Mouse (Mus musculus) CH12.LX (cell line): ENCODE measurements around the gene Kcng3. TPM values are rescaled to one million over a fixed set of nuclear protein-coding genes. Genes with fewer than 3 reads are reported as not detected.

Experiments used
- DNase-seq: peaks from one replicate; pipeline ENCODE4 v3.0.0-alpha.2; 2013; ENCODE audit errors: extremely low read depth
- H3K27ac ChIP-seq: 2 replicates; pipeline ENCODE4 v1.5.1; 2012; ENCODE audit warnings: low read depth, mild to moderate bottlenecking, control low read depth, moderate library complexity; ENCODE audit not compliant: insufficient read depth
- H3K27me3 ChIP-seq: replicated peaks from 2 replicates; pipeline ENCODE3; 2012; ENCODE audit warnings: inconsistent platforms
- H3K36me3 ChIP-seq, 2 experiments: replicated peaks in 1 of 2; 2 replicates each; pipeline versions ENCODE3 to v1.6.1; 2012; ENCODE audit warnings: inconsistent platforms in 1 of 2, low read length in 1 of 2, mild to moderate bottlenecking in 1 of 2, mixed read lengths in 1 of 2, moderate library complexity in 1 of 2; ENCODE audit not compliant: control insufficient read depth in 1 of 2, insufficient read depth in 1 of 2
- H3K4me1 ChIP-seq, 2 experiments: 2 replicates each; pipeline ENCODE4 v1.6.1; 2012; ENCODE audit warnings: inconsistent platforms in 1 of 2, moderate library complexity in 1 of 2; ENCODE audit not compliant: insufficient read depth in 2 of 2, control insufficient read depth in 1 of 2
- H3K4me2 ChIP-seq: 2 replicates; pipeline ENCODE4 v1.6.1; 2012; ENCODE audit warnings: low read depth, mild to moderate bottlenecking, control low read depth; ENCODE audit not compliant: poor library complexity, insufficient read depth, severe bottlenecking
- H3K4me3 ChIP-seq, 3 experiments: fragments of 150-350 bp in 1 of 3; sonication (generic) in 1 of 3; replicated peaks in 1 of 3; 2 replicates each; pipeline versions ENCODE3 to v1.5.1; 2011 to 2012; ENCODE audit warnings: low read depth in 2 of 3, low read length in 2 of 3, mild to moderate bottlenecking in 2 of 3, moderate library complexity in 2 of 3, control low read depth in 1 of 3, improper control_type of control experiment in 1 of 3, inconsistent platforms in 1 of 3, mixed read lengths in 1 of 3; ENCODE audit not compliant: poor library complexity in 1 of 3
- H3K79me2 ChIP-seq: replicated peaks from 2 replicates; pipeline ENCODE4 v1.6.1; 2012; ENCODE audit warnings: mild to moderate bottlenecking, moderate library complexity; ENCODE audit not compliant: control insufficient read depth, poor library complexity, insufficient read depth, severe bottlenecking; ENCODE audit errors: extremely low read depth
- H3K9ac ChIP-seq: 2 replicates; pipeline ENCODE4 v1.6.1; 2012; ENCODE audit warnings: low read depth, mild to moderate bottlenecking, control low read depth, moderate library complexity; ENCODE audit not compliant: insufficient read depth
- H3K9me3 ChIP-seq: replicated peaks from 2 replicates; pipeline ENCODE3; 2012; ENCODE audit warnings: low read length, inconsistent platforms, mixed read lengths
- BHLHE40 ChIP-seq: IDR thresholded peaks from 2 replicates; pipeline ENCODE4 v1.6.1; 2011; ENCODE audit warnings: mild to moderate bottlenecking, low read depth, low read length, improper control_type of control experiment
- CHD1 ChIP-seq: IDR thresholded peaks from 2 replicates; pipeline ENCODE4 v1.6.1; 2012; ENCODE audit warnings: low read depth, low read length, improper control_type of control experiment, inconsistent platforms
- CTCF ChIP-seq, 2 experiments: IDR thresholded peaks in 1 of 2; conservative IDR thresholded peaks in 1 of 2; 2 replicates each; pipeline ENCODE4 v1.5.1; 2011 to 2012; ENCODE audit warnings: low read depth in 2 of 2, low read length in 2 of 2, improper control_type of control experiment in 1 of 2, inconsistent platforms in 1 of 2, mild to moderate bottlenecking in 1 of 2, moderate library complexity in 1 of 2
- E2F4 ChIP-seq: IDR thresholded peaks from 2 replicates; pipeline ENCODE4 v1.6.1; 2011; ENCODE audit warnings: low read depth, low read length, improper control_type of control experiment; ENCODE audit not compliant: insufficient replicate concordance
- ETS1 ChIP-seq: conservative IDR thresholded peaks from 2 replicates; pipeline ENCODE4 v1.6.1; 2012; ENCODE audit warnings: low read depth, mild to moderate bottlenecking, inconsistent platforms, low read length, improper control_type of control experiment, moderate library complexity
- GABPA ChIP-seq: IDR thresholded peaks from 2 replicates; pipeline ENCODE4 v1.6.1; 2012; ENCODE audit warnings: low read depth, low read length, improper control_type of control experiment, inconsistent platforms; ENCODE audit not compliant: insufficient replicate concordance
- HCFC1 ChIP-seq: IDR thresholded peaks from 2 replicates; pipeline ENCODE4 v1.6.1; 2012; ENCODE audit warnings: low read depth, mild to moderate bottlenecking, inconsistent platforms, low read length, improper control_type of control experiment
- KAT2A ChIP-seq: IDR thresholded peaks from 2 replicates; pipeline ENCODE4 v1.6.1; 2012; ENCODE audit warnings: low read length, improper control_type of control experiment, inconsistent platforms; ENCODE audit not compliant: insufficient replicate concordance
- MAFK ChIP-seq: IDR thresholded peaks from 2 replicates; pipeline ENCODE4 v1.6.1; 2011; ENCODE audit warnings: low read length, improper control_type of control experiment; ENCODE audit not compliant: insufficient replicate concordance
- NRF1 ChIP-seq: IDR thresholded peaks from 2 replicates; pipeline ENCODE4 v1.6.1; 2014; ENCODE audit warnings: low read depth, mild to moderate bottlenecking, inconsistent platforms, low read length, improper control_type of control experiment, moderate library complexity
- PAX5 ChIP-seq: IDR thresholded peaks from 2 replicates; pipeline ENCODE4 v1.6.1; 2012; ENCODE audit warnings: low read length, inconsistent platforms, mixed read lengths
- RAD21 ChIP-seq: IDR thresholded peaks from 2 replicates; pipeline ENCODE4 v1.6.1; 2011; ENCODE audit warnings: low read depth, mild to moderate bottlenecking, low read length, improper control_type of control experiment, moderate library complexity
- SIN3A ChIP-seq: IDR thresholded peaks from 2 replicates; pipeline ENCODE4 v1.6.1; 2012; ENCODE audit warnings: low read length, improper control_type of control experiment, inconsistent platforms
- SMC3 ChIP-seq: IDR thresholded peaks from 2 replicates; pipeline ENCODE4 v1.6.1; 2011; ENCODE audit warnings: low read depth, low read length, improper control_type of control experiment
- TBP ChIP-seq: conservative IDR thresholded peaks from 2 replicates; pipeline ENCODE4 v1.6.1; 2011; ENCODE audit warnings: low read depth, low read length, improper control_type of control experiment
- TCF12 ChIP-seq: IDR thresholded peaks from 2 replicates; pipeline ENCODE4 v1.6.1; 2014; ENCODE audit warnings: low read depth, mild to moderate bottlenecking, inconsistent platforms, low read length, improper control_type of control experiment
- ZC3H11A ChIP-seq: IDR thresholded peaks from 2 replicates; pipeline ENCODE4 v1.6.1; 2012; ENCODE audit warnings: low read depth, mild to moderate bottlenecking, inconsistent platforms, low read length, improper control_type of control experiment
- ZNF384 ChIP-seq: IDR thresholded peaks from 2 replicates; pipeline ENCODE4 v1.6.1; 2012; ENCODE audit warnings: low read depth, low read length, improper control_type of control experiment, inconsistent platforms
- dilution Hi-C: fragments of 300-500 bp; cut with MboI; formaldehyde crosslinking; loops from 2 replicates; pipeline ENCODE4 v1.14.3; 2020; ENCODE audit warnings: low sequenced_read_pairs; ENCODE audit not compliant: extremely low pct_unique_long_range_greater_than_20kb, extremely low pct_ligation_motif_present
- in situ Hi-C: fragments of 300-500 bp; cut with MboI; formaldehyde crosslinking; loops from 3 replicates; pipeline ENCODE4 v1.14.3; 2019; ENCODE audit warnings: low sequenced_read_pairs, low pct_ligation_motif_present, low pct_unique_long_range_greater_than_20kb, mixed read lengths
- polyA plus RNA-seq: library from polyadenylated mRNA; unstranded; fragments of >175 nt; gene quantifications from 2 replicates; pipeline ENCODE4 v1.2.1, GENCODE M21; 2012; ENCODE audit warnings: low read depth; ENCODE audit not compliant: insufficient read length
- total RNA-seq, 2 experiments: library from RNA; depleted of rRNA; stranded (reverse); fragments of 300-350 nt in 1 of 2; fragments of >200 nt in 1 of 2; gene quantifications; 2 replicates each; pipeline ENCODE4 v1.2.3; 2012 to 2014

The Kcng3 gene
- total and polyA plus RNA-seq, 3 experiments = not detected

DNA sequence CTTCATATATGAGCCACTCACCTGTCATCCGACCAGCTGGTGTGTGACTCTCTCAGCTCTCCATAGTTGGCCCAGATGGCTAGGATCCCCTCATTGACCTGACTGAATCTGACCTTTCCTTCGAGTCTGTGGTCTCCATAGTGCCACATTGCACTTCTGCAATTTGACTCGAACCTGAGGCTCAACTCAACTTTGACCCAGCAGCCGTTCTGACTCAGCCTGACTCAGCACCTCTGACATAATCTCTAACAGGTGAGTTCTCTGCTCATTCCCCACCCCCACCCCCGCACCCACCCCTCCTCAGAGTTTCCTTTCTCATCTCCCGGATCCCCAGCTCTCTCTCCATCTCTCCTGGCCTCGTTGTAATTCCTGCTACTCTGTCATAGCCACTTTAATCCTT lies 4.7 kb upstream of the Kcng3 start:
- H3K9me3 ChIP-seq = peaks cover 11% of the 10 kb centered on the region
- TF ChIP-seq ZNF384 = no peak
- TF ChIP-seq TCF12 = no peak
- TF ChIP-seq ZC3H11A = no peak
- TF ChIP-seq PAX5 = no peak
- no peak for TF ChIP-seq TBP
- TF ChIP-seq NRF1 = no peak
- no peak for TF ChIP-seq MAFK
- no peak for TF ChIP-seq BHLHE40
- TF ChIP-seq RAD21 = no peak
- TF ChIP-seq CHD1 = no peak
- TF ChIP-seq E2F4 = no peak
- no peak for TF ChIP-seq GABPA
- TF ChIP-seq KAT2A = no peak
- TF ChIP-seq CTCF (conservative IDR thresholded peaks at IDR 0.05 in 1 of 2, IDR thresholded peaks at IDR 0.05 in 1 of 2; ENCODE audit: low read depth in 2 of 2, low read length in 2 of 2) = no peak
- no peak for TF ChIP-seq HCFC1
- 0 out of 4 replicates have a peak, but pooled peaks cover 0 to 3% of the 10 kb centered on the region in 2 experiments for H3K4me1 ChIP-seq
- in situ Hi-C loops (loop anchor here (10.0 kb wide), 1 partner anchor 362 kb away; no protein-coding TSS in a partner anchor), dilution Hi-C loops (no loop called here)
- H3K9ac ChIP-seq = no peak overlapping the region
- H3K4me3 ChIP-seq = no peak overlapping the region
- no peaks in the 10 kb centered on the region for H3K79me2 ChIP-seq
- no peak overlapping the region for H3K4me2 ChIP-seq
- H3K27me3 ChIP-seq = no peaks in the 10 kb centered on the region
- H3K36me3 ChIP-seq = no peaks in the 10 kb centered on the region
- H3K27ac ChIP-seq = no peak overlapping the region
- no peak for DNase-seq

DNA sequence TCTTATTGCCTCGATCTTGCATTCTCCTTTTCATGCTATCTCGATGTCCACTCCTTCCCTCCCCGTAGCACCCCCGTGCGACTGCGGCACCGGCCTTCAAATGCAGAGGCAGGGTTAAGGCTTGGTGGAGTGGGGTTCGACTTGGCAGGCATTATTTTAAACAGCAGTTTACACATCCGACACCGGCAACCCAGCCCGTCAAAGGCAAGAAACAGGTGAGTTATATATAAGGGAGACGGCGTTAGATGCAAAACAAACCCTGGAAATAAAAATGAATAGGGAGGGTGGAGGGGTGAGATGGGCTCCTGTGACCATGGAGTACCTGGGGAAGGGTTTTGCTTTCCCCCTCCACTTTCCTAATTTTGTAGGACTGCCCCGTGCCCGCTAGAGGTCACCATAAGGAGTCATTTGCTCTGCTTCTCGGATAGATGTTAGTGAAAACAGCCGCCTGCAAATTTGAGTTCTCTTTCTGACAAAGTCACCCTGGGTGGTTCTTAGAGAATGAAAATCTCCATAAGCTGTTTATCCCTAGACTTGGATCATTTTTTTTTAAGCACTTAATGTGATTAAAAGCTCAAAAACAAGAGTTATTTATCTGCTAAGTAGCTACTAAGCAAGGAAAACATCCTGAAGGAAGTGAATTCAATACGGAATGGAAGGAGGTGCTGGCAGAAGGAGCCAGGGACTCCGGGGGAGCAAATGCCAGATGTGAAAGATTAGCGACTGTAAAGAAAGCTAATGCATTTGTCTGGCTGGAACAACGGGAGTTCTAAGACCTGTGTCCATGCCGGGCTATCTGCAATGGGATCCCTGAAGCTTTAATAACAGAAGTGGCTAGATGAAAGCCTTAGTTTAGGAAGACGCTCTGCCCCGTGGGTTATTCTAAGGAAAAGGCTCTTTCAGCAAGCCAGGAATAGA lies 1.2 kb upstream of the Kcng3 start:
- Histone ChIP-seq H3K79me2 (no peaks in the 10 kb centered on the region), H3K27ac (no peak overlapping the region), H3K4me1 (peaks cover 3% of the 10 kb centered on the region in 2 experiments; a peak in 1 of 4 replicates), H3K36me3 (no peaks in the 10 kb centered on the region), H3K9ac (no peak overlapping the region), H3K4me2 (no peak overlapping the region), H3K4me3 (peak overlapping the region in 1 of 3 experiments; percentile 17), H3K27me3 (no peaks in the 10 kb centered on the region), H3K9me3 (peaks cover 19% of the 10 kb centered on the region)
- TF ChIP-seq ETS1 (no peak), CTCF (conservative IDR thresholded peaks at IDR 0.05 in 1 of 2, IDR thresholded peaks at IDR 0.05 in 1 of 2; ENCODE audit: low read depth in 2 of 2, low read length in 2 of 2) (peak; percentile 35 to 72; a peak in 3 of 4 replicates), SMC3 (peak; percentile 63), RAD21 (peak; percentile 65), SIN3A (no peak)
- peak; percentile 58 for DNase-seq
- in situ Hi-C loops (loop anchor here (10.0 kb wide), 1 partner anchor 358 kb away; no protein-coding TSS in a partner anchor), dilution Hi-C loops (no loop called here)
